Mouse (Mus musculus): Measurements from ENCODE around the gene Lrig3. TPM values are rescaled to one million over a fixed set of nuclear protein-coding genes. Genes with fewer than 3 reads are reported as not detected.

Lrig3 gene
- polyA plus RNA-seq, 1 experiment, result 17.9 TPM

- Histone ChIP-seq H3K27ac (ENCODE audit: insufficient read depth, low read depth, low read length) (peak overlapping the region; percentile 66), H3K36me3 (ENCODE audit: control insufficient read depth, insufficient read depth, low read length) (peaks cover 17% of the 10 kb centered on the region), H3K27me3 (ENCODE audit: control insufficient read depth, insufficient read depth, low read length) (no peaks in the 10 kb centered on the region), H3K4me3 (ENCODE audit: low read depth, low read length) (no peak overlapping the region), H3K4me1 (ENCODE audit: control insufficient read depth, insufficient read depth, insufficient read length, low read length) (peaks cover 5% of the 10 kb centered on the region; the same call in 1 of the 2 replicates)
- TF ChIP-seq CTCF (IDR thresholded peaks at IDR 0.05; ENCODE audit: extremely low read depth, insufficient read length, insufficient replicate concordance, low read depth, low read length), result no peak
- 33% methylated on average over 15 of the region's 15 CpGs for WGBS
These were observed 53.5 kb downstream of the Lrig3 start for GRCm38 (mm10) chr10:126019350-126019991.

- no peak overlapping the region for H3K4me3 ChIP-seq (ENCODE audit: low read depth, low read length)
- peaks cover 3% of the 10 kb centered on the region; the same call in 1 of the 2 replicates for H3K4me1 ChIP-seq (ENCODE audit: control insufficient read depth, insufficient read depth, insufficient read length, low read length)
- H3K27ac ChIP-seq (ENCODE audit: insufficient read depth, low read depth, low read length), result no peak overlapping the region
- no peaks in the 10 kb centered on the region for H3K36me3 ChIP-seq (ENCODE audit: control insufficient read depth, insufficient read depth, low read length)
- 26% methylated on average over 8 of the region's 8 CpGs for WGBS
- H3K27me3 ChIP-seq (ENCODE audit: control insufficient read depth, insufficient read depth, low read length), result no peaks in the 10 kb centered on the region
- no peak for TF ChIP-seq CTCF (IDR thresholded peaks at IDR 0.05; ENCODE audit: extremely low read depth, insufficient read length, insufficient replicate concordance, low read depth, low read length)
- TF ChIP-seq POLR2A (IDR thresholded peaks at IDR 0.05; ENCODE audit: low read depth, low read length), result no peak
These were observed 62.8 kb downstream of the Lrig3 start for GRCm38 (mm10) chr10:126028574-126029440.

GRCm38 (mm10) chr10:126029441-126030114, 63.6 kb downstream of the Lrig3 start:
- Histone ChIP-seq H3K27ac (ENCODE audit: insufficient read depth, low read depth, low read length) (no peak overlapping the region), H3K4me1 (ENCODE audit: control insufficient read depth, insufficient read depth, insufficient read length, low read length) (no peaks in the 10 kb centered on the region), H3K36me3 (ENCODE audit: control insufficient read depth, insufficient read depth, low read length) (no peaks in the 10 kb centered on the region), H3K4me3 (ENCODE audit: low read depth, low read length) (no peak overlapping the region), H3K27me3 (ENCODE audit: control insufficient read depth, insufficient read depth, low read length) (no peaks in the 10 kb centered on the region)
- 77% methylated on average over 7 of the region's 7 CpGs for WGBS
- no peak for TF ChIP-seq CTCF (IDR thresholded peaks at IDR 0.05; ENCODE audit: extremely low read depth, insufficient read length, insufficient replicate concordance, low read depth, low read length)
- no peak for TF ChIP-seq POLR2A (IDR thresholded peaks at IDR 0.05; ENCODE audit: low read depth, low read length)

- whole genome bisulfite sequencing, result 28% methylated on average over 3 of the region's 3 CpGs
- no peaks in the 10 kb centered on the region; the same call in 1 of the 2 replicates for H3K27me3 ChIP-seq (ENCODE audit: control insufficient read depth, insufficient read depth, low read length)
- no peak for TF ChIP-seq POLR2A (IDR thresholded peaks at IDR 0.05; ENCODE audit: low read depth, low read length)
- TF ChIP-seq CTCF (IDR thresholded peaks at IDR 0.05; ENCODE audit: extremely low read depth, insufficient read length, insufficient replicate concordance, low read depth, low read length), result no peak
These were observed 90.9 kb downstream of the Lrig3 start for GRCm38 (mm10) chr10:126056881-126057280.

GRCm38 (mm10) chr10:126062812-126063211, 96.8 kb downstream of the Lrig3 start:
- no peak overlapping the region for H3K4me3 ChIP-seq (ENCODE audit: low read depth, low read length)
- H3K27me3 ChIP-seq (ENCODE audit: control insufficient read depth, insufficient read depth, low read length), result no peaks in the 10 kb centered on the region; the same call in 1 of the 2 replicates
- no peaks in the 10 kb centered on the region for H3K4me1 ChIP-seq (ENCODE audit: control insufficient read depth, insufficient read depth, insufficient read length, low read length)
- H3K27ac ChIP-seq (ENCODE audit: insufficient read depth, low read depth, low read length), result no peak overlapping the region
- 88% methylated on average over 4 of the region's 4 CpGs for WGBS
- H3K36me3 ChIP-seq (ENCODE audit: control insufficient read depth, insufficient read depth, low read length), result no peaks in the 10 kb centered on the region
- TF ChIP-seq POLR2A (IDR thresholded peaks at IDR 0.05; ENCODE audit: low read depth, low read length), result no peak
- 0 out of 2 replicates have a peak, but pooled peaks have one; percentile 12 for TF ChIP-seq CTCF (IDR thresholded peaks at IDR 0.05; ENCODE audit: extremely low read depth, insufficient read length, insufficient replicate concordance, low read depth, low read length)

More at GRCm38 (mm10) chr10:126056881-126057280, 90.9 kb downstream of the Lrig3 start:
- Histone ChIP-seq H3K4me1 (ENCODE audit: control insufficient read depth, insufficient read depth, insufficient read length, low read length) (no peaks in the 10 kb centered on the region), H3K36me3 (ENCODE audit: control insufficient read depth, insufficient read depth, low read length) (no peaks in the 10 kb centered on the region), H3K4me3 (ENCODE audit: low read depth, low read length) (no peak overlapping the region), H3K27ac (ENCODE audit: insufficient read depth, low read depth, low read length) (no peak overlapping the region)
